Mouse (Mus musculus): ENCODE measurements around the gene Slc9a3r2. TPM values are rescaled to one million over a fixed set of nuclear protein-coding genes. Genes with fewer than 3 reads are reported as not detected.

Gene Slc9a3r2
- polyA plus RNA-seq, 1 experiment from 2014 or later: 23.5 TPM

DNA sequence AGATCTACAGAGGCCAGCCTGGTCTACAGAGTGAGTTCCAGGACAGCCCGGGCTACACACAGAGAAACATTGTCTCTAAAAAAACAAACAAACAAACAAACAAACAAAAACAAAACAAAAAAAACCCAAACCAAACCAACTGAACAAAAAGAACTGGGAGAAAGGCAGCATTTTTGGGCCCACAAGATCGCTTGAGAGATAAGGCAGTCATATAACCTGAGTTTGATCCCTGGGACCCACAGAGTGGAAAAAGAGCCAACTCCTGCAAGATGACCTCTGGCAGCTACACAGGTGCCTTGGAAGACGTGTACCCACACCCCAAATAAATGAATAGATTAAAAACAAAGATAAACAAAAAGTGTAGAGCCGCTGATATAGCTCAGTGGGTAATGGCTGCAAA lies 4.8 kb upstream of the Slc9a3r2 start:
- Histone ChIP-seq H3K9ac (replicated peaks) (no peak overlapping the region), H3K9me3 (no peaks in the 10 kb centered on the region), H3K27me3 (peaks cover 63% of the 10 kb centered on the region), H3K4me1 (replicated peaks) (peaks cover 20% of the 10 kb centered on the region), H3K36me3 (no peaks in the 10 kb centered on the region), H3K27ac (no peak overlapping the region), H3K4me2 (replicated peaks) (no peak overlapping the region), H3K4me3 (replicated peaks) (no peak overlapping the region)
- WGBS: 80% methylated on average over 4 of the region's 4 CpGs
- ATAC-seq: no peak

DNA sequence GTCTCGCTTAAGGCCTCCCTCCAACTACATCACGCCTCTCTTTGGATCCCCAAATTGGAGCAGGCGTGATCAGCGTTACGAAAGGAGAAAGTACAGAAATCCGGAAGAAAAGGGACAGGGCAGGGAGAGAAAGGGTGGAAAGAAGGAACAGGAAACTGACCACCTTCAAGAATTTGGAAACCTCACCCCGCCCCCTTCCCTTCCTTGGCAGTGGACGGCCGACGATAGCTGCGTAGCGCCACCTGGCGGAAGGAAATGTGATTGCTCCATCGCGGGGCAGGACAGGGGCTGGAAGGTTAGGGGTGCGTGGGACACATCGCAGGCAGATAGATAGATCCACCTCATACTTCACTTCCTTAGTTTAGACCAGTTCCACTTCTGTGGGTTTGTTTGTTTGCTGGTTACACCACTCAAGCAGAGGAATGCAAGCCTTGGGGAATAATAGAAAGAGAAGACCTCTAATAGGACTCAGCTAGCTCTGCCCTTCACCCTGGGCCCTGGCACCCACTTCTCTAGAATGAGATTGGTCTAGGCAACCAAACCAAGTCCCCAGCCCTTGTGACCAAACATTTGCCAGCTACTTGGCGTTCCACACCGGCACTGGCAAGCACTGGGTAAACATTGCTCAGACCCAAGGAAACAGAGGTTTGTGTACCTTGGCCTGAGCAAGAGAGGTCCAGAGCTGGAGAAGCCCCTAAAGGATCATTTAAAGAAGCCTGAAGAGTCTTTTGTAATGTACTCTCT lies 4.0 kb upstream of the Slc9a3r2 start:
- peaks cover 63% of the 10 kb centered on the region for H3K27me3 ChIP-seq
- no peak overlapping the region for H3K27ac ChIP-seq
- H3K36me3 ChIP-seq: no peaks in the 10 kb centered on the region
- WGBS: 7% methylated on average over 15 of the region's 19 CpGs
- peak overlapping the region; percentile 44 for H3K4me2 ChIP-seq (replicated peaks)
- peaks cover 27% of the 10 kb centered on the region for H3K4me1 ChIP-seq (replicated peaks)
- no peaks in the 10 kb centered on the region for H3K9me3 ChIP-seq
- ATAC-seq: peak; percentile 37
- peak overlapping the region; percentile 11; the same call in 1 of the 2 replicates for H3K4me3 ChIP-seq (replicated peaks)
- H3K9ac ChIP-seq (replicated peaks): no peak overlapping the region

DNA sequence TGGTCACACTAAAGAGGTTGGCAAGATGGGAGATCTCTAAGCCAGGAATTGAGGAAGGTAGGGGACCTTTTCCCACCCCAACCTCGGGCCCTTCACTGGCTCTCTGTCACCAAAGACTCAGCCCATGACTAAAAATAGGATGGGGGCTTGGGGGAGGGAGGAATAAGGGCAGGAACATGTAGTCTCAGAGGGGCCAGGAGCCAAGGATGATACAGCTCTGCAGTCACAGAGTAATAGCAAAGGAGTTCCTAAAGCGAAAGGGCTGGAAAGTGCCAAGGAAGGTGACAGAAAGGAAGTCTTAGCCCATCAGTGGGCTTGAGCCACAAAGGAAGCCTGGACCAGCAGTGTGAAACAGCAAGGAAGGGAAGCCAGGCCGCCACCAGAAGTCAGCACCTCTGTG lies 1.7 kb upstream of the Slc9a3r2 start:
- H3K4me1 ChIP-seq (replicated peaks): peaks cover 13% of the 10 kb centered on the region
- H3K27me3 ChIP-seq: peaks cover 50% of the 10 kb centered on the region
- WGBS: 75% methylated on average over 3 of the region's 3 CpGs
- ATAC-seq: no peak
- H3K27ac ChIP-seq: no peak overlapping the region
- H3K36me3 ChIP-seq: no peaks in the 10 kb centered on the region
- no peaks in the 10 kb centered on the region for H3K9me3 ChIP-seq
- no peak overlapping the region for H3K4me3 ChIP-seq (replicated peaks)
- H3K9ac ChIP-seq (replicated peaks): no peak overlapping the region
- H3K4me2 ChIP-seq (replicated peaks): no peak overlapping the region

DNA sequence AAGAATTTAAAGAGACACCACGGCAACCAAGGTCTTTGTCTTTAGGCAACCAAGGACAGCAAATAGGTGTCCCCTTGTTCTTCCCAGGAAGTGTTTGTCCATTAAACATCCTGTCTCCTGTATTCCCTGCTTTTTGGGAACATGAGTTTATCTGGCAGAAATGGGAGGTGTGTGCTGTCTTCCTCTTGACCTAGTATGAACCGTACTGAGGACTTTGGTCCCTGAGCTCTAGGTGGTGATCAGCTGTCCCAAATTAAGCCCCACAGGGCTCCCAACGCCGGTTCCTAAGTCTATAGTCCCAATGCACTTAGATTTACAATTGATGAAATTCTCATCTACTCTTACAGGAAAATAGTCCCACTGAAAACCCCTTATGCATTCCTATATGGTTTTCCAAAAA lies 639 bp upstream of the Slc9a3r2 start:
- ATAC-seq: no peak
- peaks cover 13% of the 10 kb centered on the region for H3K4me1 ChIP-seq (replicated peaks)
- no peak overlapping the region for H3K27ac ChIP-seq
- H3K36me3 ChIP-seq: no peaks in the 10 kb centered on the region
- H3K4me3 ChIP-seq (replicated peaks): peak overlapping the region; percentile 63; the same call in 1 of the 2 replicates
- H3K27me3 ChIP-seq: peaks cover 41% of the 10 kb centered on the region
- H3K9ac ChIP-seq (replicated peaks): 0 out of 2 replicates have a peak overlapping the region, but pooled peaks have one; percentile 88
- WGBS: 74% methylated on average over 4 of the region's 4 CpGs
- H3K4me2 ChIP-seq (replicated peaks): peak overlapping the region; percentile 94
- no peaks in the 10 kb centered on the region for H3K9me3 ChIP-seq

DNA sequence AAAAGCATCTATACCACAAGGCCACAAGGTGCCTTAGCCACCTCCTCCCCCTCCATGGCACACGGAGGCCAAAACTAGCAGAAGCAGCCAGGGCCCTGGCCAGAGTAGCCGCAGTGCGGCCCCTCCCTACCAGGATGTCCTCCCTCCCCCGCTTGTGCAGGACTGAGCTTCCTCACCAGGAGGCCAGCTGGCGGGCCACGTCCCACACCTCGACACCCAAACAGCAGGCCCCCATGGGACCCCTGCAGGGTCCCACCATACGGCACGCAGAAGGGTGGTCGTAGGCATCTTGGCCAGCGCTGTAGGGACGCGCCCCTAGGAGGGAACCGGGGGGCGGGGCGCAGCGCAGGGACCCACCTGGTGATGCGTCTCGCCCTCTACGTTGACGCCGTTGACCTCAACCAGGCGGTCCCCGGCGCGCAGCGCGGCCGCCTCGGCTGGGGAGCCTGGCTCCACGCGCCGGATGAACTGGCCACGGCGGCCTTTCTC lies 502 bp downstream of the Slc9a3r2 start:
- Histone ChIP-seq H3K4me2 (replicated peaks) (peak overlapping the region; percentile 94), H3K27ac (peak overlapping the region; percentile 37; the same call in 1 of the 2 replicates), H3K9me3 (no peaks in the 10 kb centered on the region), H3K4me3 (replicated peaks) (peak overlapping the region; percentile 63), H3K27me3 (peaks cover 40% of the 10 kb centered on the region), H3K4me1 (replicated peaks) (peaks cover 13% of the 10 kb centered on the region), H3K9ac (replicated peaks) (peak overlapping the region; percentile 88), H3K36me3 (no peaks in the 10 kb centered on the region)
- WGBS: under 1% methylated on average over 35 of the region's 35 CpGs
- peak; percentile 43; the same call in 1 of the 2 replicates for ATAC-seq

DNA sequence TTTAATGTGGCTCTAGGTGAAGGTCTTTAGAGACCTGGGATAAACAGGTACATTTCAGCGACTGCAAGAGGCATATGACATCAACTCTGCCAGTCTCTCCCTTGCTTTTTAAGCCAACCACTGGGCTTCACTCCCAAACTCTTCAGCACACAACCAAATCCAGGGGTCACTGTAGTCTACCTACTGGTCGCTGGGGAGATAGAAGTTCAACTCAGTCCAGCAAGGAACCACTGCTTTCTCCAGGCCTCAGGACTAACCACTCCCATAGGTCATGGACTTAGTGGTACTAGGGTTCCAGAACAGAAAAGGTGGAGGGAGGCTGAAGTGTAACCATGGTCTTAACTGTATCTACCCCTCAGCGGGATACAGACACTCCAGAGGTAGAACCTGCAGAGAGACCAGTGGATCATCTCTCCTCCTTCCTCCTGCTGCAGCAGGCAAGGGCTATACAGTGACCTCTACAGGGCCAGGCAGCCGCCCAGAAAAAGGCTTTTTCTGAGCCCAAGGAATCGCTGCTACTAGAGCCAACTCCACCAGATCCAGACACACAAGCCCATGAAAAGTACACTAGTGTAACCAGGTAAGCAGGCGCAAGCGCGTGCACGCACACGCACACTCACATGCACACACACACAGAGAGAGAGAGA lies 1.3 kb downstream of the Slc9a3r2 start:
- H3K9me3 ChIP-seq: no peaks in the 10 kb centered on the region
- peak overlapping the region; percentile 94 for H3K4me2 ChIP-seq (replicated peaks)
- peak overlapping the region; percentile 25; the same call in 1 of the 2 replicates for H3K9ac ChIP-seq (replicated peaks)
- peaks cover 37% of the 10 kb centered on the region for H3K27me3 ChIP-seq
- peak overlapping the region; percentile 63 for H3K4me3 ChIP-seq (replicated peaks)
- H3K4me1 ChIP-seq (replicated peaks): peaks cover 13% of the 10 kb centered on the region
- WGBS: 71% methylated on average over 10 of the region's 10 CpGs
- H3K27ac ChIP-seq: no peak overlapping the region
- no peaks in the 10 kb centered on the region for H3K36me3 ChIP-seq
- ATAC-seq: no peak

DNA sequence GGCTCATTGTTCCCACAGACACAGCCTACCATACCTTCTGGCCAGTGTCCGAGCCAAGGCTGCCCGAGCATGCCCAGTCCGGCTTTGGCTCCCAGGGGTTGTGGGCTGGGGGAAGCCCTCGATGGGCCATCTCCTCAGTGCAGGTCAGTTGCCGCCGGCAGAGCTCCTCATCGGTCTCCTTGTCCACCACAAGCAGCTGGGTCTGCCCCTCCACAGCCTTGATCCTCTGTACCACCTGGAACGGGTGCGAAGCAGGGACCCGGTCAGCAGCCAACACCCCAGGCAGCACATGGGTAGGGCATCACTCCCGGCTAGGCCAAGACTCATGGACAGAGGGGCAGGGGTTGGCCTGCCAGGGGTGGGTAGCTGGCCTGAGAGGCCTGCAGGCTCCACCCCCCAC lies 2.6 kb downstream of the Slc9a3r2 start:
- Histone ChIP-seq H3K9ac (replicated peaks) (no peak overlapping the region; the same call in 1 of the 2 replicates), H3K9me3 (no peaks in the 10 kb centered on the region), H3K4me2 (replicated peaks) (no peak overlapping the region), H3K36me3 (no peaks in the 10 kb centered on the region), H3K27ac (no peak overlapping the region), H3K4me3 (replicated peaks) (no peak overlapping the region), H3K27me3 (peaks cover 34% of the 10 kb centered on the region), H3K4me1 (replicated peaks) (peaks cover 13% of the 10 kb centered on the region)
- 76% methylated on average over 11 of the region's 11 CpGs for WGBS
- no peak for ATAC-seq

DNA sequence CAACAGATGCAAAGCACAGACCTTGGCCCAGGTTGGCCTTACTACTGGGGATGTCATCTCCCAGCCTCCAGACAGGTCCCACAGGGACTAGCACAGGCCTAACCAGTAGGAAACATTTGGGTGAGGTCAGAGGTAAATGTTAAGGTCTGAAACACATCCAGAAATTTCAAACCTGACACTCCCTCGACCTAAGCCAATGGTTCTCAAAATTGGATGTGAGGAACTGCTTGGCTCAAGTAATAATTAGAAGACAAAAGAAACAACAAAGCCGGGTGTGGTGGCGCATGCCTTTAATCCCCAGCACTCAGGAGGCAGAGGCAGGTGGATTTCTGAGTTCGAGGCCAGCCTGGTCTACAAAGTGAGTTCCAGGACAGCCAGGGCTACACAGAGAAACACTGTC lies 3.7 kb downstream of the Slc9a3r2 start:
- H3K9me3 ChIP-seq: no peaks in the 10 kb centered on the region
- 91% methylated on average over 4 of the region's 4 CpGs for WGBS

DNA sequence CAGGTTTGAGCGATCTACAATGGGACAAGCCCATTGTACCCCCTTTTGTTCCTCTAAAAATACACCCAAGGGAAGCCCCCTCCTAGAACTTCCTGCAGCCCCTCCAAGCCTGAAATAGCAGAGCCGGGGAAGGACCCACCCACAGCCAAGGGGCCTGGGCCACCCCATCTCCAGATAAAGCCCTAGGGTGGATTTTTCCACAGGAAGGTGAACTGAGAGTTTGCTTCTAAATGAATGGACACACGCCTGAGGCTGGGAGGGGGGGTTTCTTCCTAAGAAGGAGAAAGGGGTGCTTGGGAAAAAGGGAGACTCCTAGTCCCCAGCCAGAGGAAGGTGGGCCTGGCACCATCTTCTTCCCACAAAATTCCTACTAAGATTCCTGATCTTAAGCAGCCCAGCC lies 4.2 kb downstream of the Slc9a3r2 start:
- H3K4me3 ChIP-seq (replicated peaks): no peak overlapping the region
- H3K27ac ChIP-seq: no peak overlapping the region
- H3K9ac ChIP-seq (replicated peaks): no peak overlapping the region
- H3K9me3 ChIP-seq: no peaks in the 10 kb centered on the region
- no peak overlapping the region for H3K4me2 ChIP-seq (replicated peaks)
- H3K36me3 ChIP-seq: no peaks in the 10 kb centered on the region
- H3K27me3 ChIP-seq: peaks cover 27% of the 10 kb centered on the region
- H3K4me1 ChIP-seq (replicated peaks): peaks cover 13% of the 10 kb centered on the region
- 87% methylated on average over 3 of the region's 3 CpGs for WGBS
- no peak for ATAC-seq

More for the DNA sequence above, 3.7 kb downstream of the Slc9a3r2 start:
- Histone ChIP-seq H3K27ac (no peak overlapping the region), H3K4me1 (replicated peaks) (peaks cover 13% of the 10 kb centered on the region), H3K9ac (replicated peaks) (no peak overlapping the region), H3K4me3 (replicated peaks) (no peak overlapping the region), H3K27me3 (peaks cover 32% of the 10 kb centered on the region), H3K4me2 (replicated peaks) (no peak overlapping the region), H3K36me3 (no peaks in the 10 kb centered on the region)
- no peak for ATAC-seq

DNA sequence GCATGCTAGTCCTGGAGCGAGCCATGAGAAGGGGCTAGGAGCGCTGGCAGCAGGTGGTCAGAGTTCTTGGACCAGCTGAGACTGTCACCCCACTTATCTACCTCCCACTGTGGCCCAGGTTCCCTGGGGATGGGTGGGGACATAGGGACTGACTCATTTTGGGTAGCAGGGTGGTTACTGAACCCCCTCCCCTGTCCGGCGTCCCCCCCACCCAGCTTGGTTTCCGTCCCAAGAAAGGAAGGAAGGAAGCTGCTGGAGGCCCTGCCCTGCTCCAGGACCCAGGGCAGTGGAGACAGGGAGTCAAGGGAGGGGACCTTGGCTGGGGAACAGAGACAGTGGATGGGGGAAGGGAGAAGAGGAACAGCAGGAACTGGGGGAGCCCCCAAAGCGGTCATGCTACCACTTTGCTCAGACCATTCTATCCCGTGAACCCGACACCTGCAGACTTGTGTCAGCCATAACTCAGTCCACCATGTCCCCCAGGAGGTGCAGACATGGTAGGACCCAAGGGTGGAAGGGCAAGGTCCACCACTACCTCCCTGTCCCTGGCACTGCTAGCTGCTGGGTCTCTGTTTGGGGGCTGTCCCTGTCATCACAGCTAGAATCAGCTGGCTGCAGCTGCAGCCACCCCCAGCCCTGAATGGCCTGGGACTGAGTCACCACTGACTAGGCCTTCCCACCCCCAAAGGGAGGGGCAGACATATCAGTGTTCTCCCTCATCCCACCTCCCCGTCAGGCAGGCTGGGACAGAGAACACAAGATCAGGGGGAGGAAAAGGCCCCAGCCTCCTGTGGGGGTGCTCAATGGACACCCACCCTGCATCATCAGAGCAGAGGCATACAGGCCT lies 5.0 kb downstream of the Slc9a3r2 start:
- H3K27ac ChIP-seq: no peak overlapping the region
- H3K4me3 ChIP-seq (replicated peaks): no peak overlapping the region
- no peak overlapping the region for H3K4me2 ChIP-seq (replicated peaks)
- peaks cover 9% of the 10 kb centered on the region for H3K4me1 ChIP-seq (replicated peaks)
- no peak overlapping the region; the same call in 1 of the 2 replicates for H3K9ac ChIP-seq (replicated peaks)
- 0 out of 2 replicates have a peak, but pooled peaks cover 2% of the 10 kb centered on the region for H3K36me3 ChIP-seq
- H3K27me3 ChIP-seq: peaks cover 19% of the 10 kb centered on the region
- WGBS: 87% methylated on average over 9 of the region's 9 CpGs
- H3K9me3 ChIP-seq: no peaks in the 10 kb centered on the region
- no peak for ATAC-seq

DNA sequence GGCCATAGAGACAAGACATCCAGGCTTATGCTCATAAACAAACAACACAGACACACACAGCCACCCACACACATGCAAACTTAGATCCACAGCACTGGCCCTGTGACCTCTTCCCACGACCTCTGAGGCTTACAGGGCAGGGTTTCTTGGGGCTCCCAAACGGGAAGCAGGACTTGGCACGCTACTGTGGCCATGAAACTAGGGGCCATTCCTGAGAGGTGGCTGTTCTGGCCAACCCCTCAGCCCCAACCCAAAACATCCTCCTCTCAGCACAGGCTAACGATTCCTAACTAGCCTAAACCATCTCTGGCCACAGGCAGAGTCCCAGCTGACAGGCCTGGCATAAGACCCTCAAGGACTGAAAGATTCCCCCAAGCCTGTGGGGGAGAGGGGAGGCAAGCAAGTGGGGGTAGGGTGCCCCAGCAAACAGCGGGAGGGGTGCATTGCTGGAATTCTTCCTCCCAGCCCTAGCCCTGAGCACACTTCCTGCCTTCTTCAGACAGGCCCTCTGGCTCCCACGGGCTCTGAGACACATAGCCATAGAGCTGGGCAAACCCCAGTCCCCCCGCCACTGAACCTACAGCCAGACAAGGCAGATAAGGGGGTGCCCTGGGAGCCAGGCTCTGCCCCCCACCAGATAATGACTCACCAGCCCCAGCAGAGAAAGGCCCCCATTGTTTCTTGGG lies 6.0 kb downstream of the Slc9a3r2 start:
- Histone ChIP-seq H3K9ac (replicated peaks) (no peak overlapping the region; the same call in 1 of the 2 replicates), H3K4me1 (replicated peaks) (no peaks in the 10 kb centered on the region), H3K4me3 (replicated peaks) (no peak overlapping the region), H3K9me3 (no peaks in the 10 kb centered on the region), H3K4me2 (replicated peaks) (no peak overlapping the region), H3K36me3 (0 out of 2 replicates have a peak, but pooled peaks cover 2% of the 10 kb centered on the region), H3K27me3 (peaks cover 11% of the 10 kb centered on the region), H3K27ac (no peak overlapping the region)
- WGBS: 59% methylated on average over 7 of the region's 7 CpGs
- no peak for ATAC-seq

All from midbrain, embryonic 13.5 days (tissue).